In the genomic region with DNA sequence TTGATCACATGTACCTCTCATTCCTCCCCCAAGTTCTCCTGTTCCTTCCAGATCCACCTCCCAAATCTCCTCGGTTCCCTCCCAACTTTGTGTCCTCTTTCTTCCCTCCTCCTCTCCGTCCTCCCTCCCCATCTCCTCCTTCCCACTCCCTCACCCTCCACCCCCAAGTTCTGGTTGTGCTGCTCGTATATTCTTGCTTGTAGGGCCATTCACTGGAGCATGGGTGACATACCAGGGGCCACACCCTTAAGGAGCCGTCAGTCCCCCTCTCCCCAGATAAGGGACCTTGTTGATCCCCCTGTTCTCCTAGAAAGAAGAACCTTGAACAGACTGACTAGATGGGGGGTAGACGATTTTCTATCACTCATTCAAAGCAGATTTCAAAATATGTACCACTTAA, we compare ENCODE assay signal across 23 mouse cellular contexts. TPM values are rescaled to one million over a fixed set of nuclear protein-coding genes. Genes with fewer than 3 reads are reported as not detected.
A peak's percentile ranks its signal among the peaks of the same experiment; 100 is the strongest.
DNase-seq lines count a peak whose midpoint lies in the region; ATAC-seq and TF ChIP-seq lines count a peak whose summit lies in the region.
"Had no signal": no experiment of that assay in that cellular context is flagged by ENCODE, and none has a peak within 500 bp of the region (broad histone marks: within the 10 kb centered on the region; RNA-seq: fewer than 3 reads in every experiment).

No protein-coding gene starts in this region.

- H3K4me3 ChIP-seq in liver, adult 2 months (ENCODE audit: insufficient read depth, low read depth, low read length): no peak overlapping the region
- H3K4me3 ChIP-seq in liver, embryonic 11.5 days (ENCODE audit: low read depth, low read length): no peak overlapping the region
- no peak overlapping the region for H3K4me3 ChIP-seq in liver, embryonic 12.5 days
- no peak overlapping the region for H3K4me3 ChIP-seq in liver, postnatal 0 days (ENCODE audit: low read depth, low read length)

- 75% methylated on average over 5 of the region's 5 CpGs for WGBS in liver, adult 2 months
- 59% methylated on average over 5 of the region's 5 CpGs for WGBS in liver, embryonic 11.5 days
- 49% methylated on average over 5 of the region's 5 CpGs for WGBS in liver, embryonic 12.5 days (ENCODE audit: insufficient replicate concordance)
- WGBS in liver, postnatal 0 days (ENCODE audit: insufficient replicate concordance): 75% methylated on average over 5 of the region's 5 CpGs

- no peak; the same call in 1 of the 2 replicates for ATAC-seq in liver, embryonic 11.5 days (replicated peaks; ENCODE audit: low FRiP score)
- 0 out of 2 replicates have a peak, but pooled peaks have one; percentile 52 for ATAC-seq in liver, embryonic 12.5 days
- no peak for ATAC-seq in liver, postnatal 0 days
- ATAC-seq: activated CD4-positive, CD25-positive, alpha-beta regulatory T cell, adult 4 months; CD4-positive, CD25-positive, alpha-beta regulatory T cell, adult 4 months; Patski had no signal

- H3K4me1 ChIP-seq in liver, adult 2 months (ENCODE audit: control insufficient read depth, insufficient read depth, low read length): peaks cover 35% of the 10 kb centered on the region
- H3K4me1 ChIP-seq in liver, embryonic 11.5 days (replicated peaks; ENCODE audit: control insufficient read depth, insufficient read depth, low read length): no peaks in the 10 kb centered on the region
- peaks cover 8% of the 10 kb centered on the region for H3K4me1 ChIP-seq in liver, embryonic 12.5 days
- peaks cover 14% of the 10 kb centered on the region for H3K4me1 ChIP-seq in liver, postnatal 0 days (ENCODE audit: insufficient read depth)

- H3K4me2 ChIP-seq in liver, embryonic 11.5 days: no peak overlapping the region
- no peak overlapping the region for H3K4me2 ChIP-seq in liver, embryonic 12.5 days
- no peak overlapping the region for H3K4me2 ChIP-seq in liver, postnatal 0 days (ENCODE audit: low read depth, low read length)

- H3K9me3 ChIP-seq in liver, embryonic 11.5 days (ENCODE audit: control insufficient read depth, low read length): no peaks in the 10 kb centered on the region
- H3K9me3 ChIP-seq in liver, embryonic 12.5 days (replicated peaks): no peaks in the 10 kb centered on the region
- H3K9me3 ChIP-seq in liver, postnatal 0 days (ENCODE audit: low read length): no peaks in the 10 kb centered on the region
- H3K9me3 ChIP-seq: G1E had no signal

- no peak for TF ChIP-seq CTCF in liver, adult 2 months (IDR thresholded peaks at IDR 0.05; ENCODE audit: low read depth, low read length)
- TF ChIP-seq CTCF in liver, postnatal 0 days (IDR thresholded peaks at IDR 0.05; ENCODE audit: low read depth): no peak

- TF ChIP-seq POLR2A in liver, adult 2 months (IDR thresholded peaks at IDR 0.05; ENCODE audit: extremely low read depth, insufficient read depth, low read length): no peak

- H3K36me3 ChIP-seq in liver, adult 2 months (ENCODE audit: control insufficient read depth, insufficient read depth, low read length): peaks cover 10% of the 10 kb centered on the region
- no peaks in the 10 kb centered on the region for H3K36me3 ChIP-seq in liver, embryonic 11.5 days (ENCODE audit: control insufficient read depth, insufficient read depth, low read length)
- H3K36me3 ChIP-seq in liver, embryonic 12.5 days: peaks cover 23% of the 10 kb centered on the region
- H3K36me3 ChIP-seq in liver, postnatal 0 days (replicated peaks; ENCODE audit: insufficient read depth, low read length): peaks cover 13% of the 10 kb centered on the region; the same call in 1 of the 2 replicates

- intact Hi-C loops in heart, postnatal 14 days (cut with DNase I): no loop called here

- DNase-seq in heart, adult 11 months: peak; percentile 73
- DNase-seq in heart, postnatal 14 days: no peak
- DNase-seq in liver, adult 2 months (ENCODE audit: extremely low read depth, low read depth, low spot score): no peak
- DNase-seq in liver, embryonic 11.5 days (ENCODE audit: low spot score): no peak
- DNase-seq in liver, postnatal 0 days: no peak
- peak; percentile 6 for DNase-seq in R1 (ENCODE audit: low read depth, low spot score)
- no peak for DNase-seq in kidney, adult 18-20 months
- DNase-seq: adrenal gland, adult 2 months; adrenal gland, adult 8-10 months; adrenal gland, postnatal 10 days; adrenal gland, postnatal 14 days; adrenal gland, postnatal 25 days; adrenal gland, postnatal 36 days; B cell, adult 2 months; cerebellum, adult 11 months; cerebellum, adult 11-12 months; cerebellum, adult 18-20 months had no signal

- H3K79me2 ChIP-seq in liver, adult 2 months (ENCODE audit: control insufficient read depth, insufficient read depth, low read length): peaks cover 19% of the 10 kb centered on the region; the same call in 1 of the 2 replicates

- H3K27ac ChIP-seq in liver, adult 2 months (replicated peaks; ENCODE audit: insufficient read depth, low read depth, low read length): peak overlapping the region; percentile 20; the same call in 1 of the 2 replicates
- H3K27ac ChIP-seq in liver, embryonic 11.5 days (ENCODE audit: low read depth, low read length): no peak overlapping the region; the same call in 1 of the 2 replicates
- H3K27ac ChIP-seq in liver, embryonic 12.5 days: no peak overlapping the region
- no peak overlapping the region for H3K27ac ChIP-seq in liver, postnatal 0 days (ENCODE audit: low read depth)

- H3K27me3 ChIP-seq in liver, adult 2 months (ENCODE audit: control insufficient read depth, insufficient read depth, low read length): no peaks in the 10 kb centered on the region
- H3K27me3 ChIP-seq in liver, embryonic 11.5 days (replicated peaks; ENCODE audit: control insufficient read depth, insufficient read depth, low read length): no peaks in the 10 kb centered on the region
- H3K27me3 ChIP-seq in liver, embryonic 12.5 days (replicated peaks): no peaks in the 10 kb centered on the region
- H3K27me3 ChIP-seq in liver, postnatal 0 days (ENCODE audit: insufficient read depth, low read length): no peaks in the 10 kb centered on the region
- H3K27me3 ChIP-seq: CH12.LX, Patski had no signal

- no peak for TF ChIP-seq EP300 in liver, postnatal 0 days (IDR thresholded peaks at IDR 0.05; ENCODE audit: low read depth)

- H3K9ac ChIP-seq in liver, adult 2 months (ENCODE audit: low read depth, low read length): no peak overlapping the region
- no peak overlapping the region for H3K9ac ChIP-seq in liver, embryonic 11.5 days (ENCODE audit: low read depth, low read length)
- no peak overlapping the region for H3K9ac ChIP-seq in liver, embryonic 12.5 days
- H3K9ac ChIP-seq in liver, postnatal 0 days (replicated peaks): no peak overlapping the region

RNA-seq across cellular contexts. Expression of gene Nsun6, which starts 12.2 kb away (rescaled TPM):
- 1 to 10 TPM; 4.7 to 6.2 TPM for total RNA-seq in heart, postnatal 14 days (2021)
- total RNA-seq in liver, adult 2 months (2014; rRNA removed): 4.8 and 5.8 TPM in 2 replicates
- polyA plus RNA-seq in liver, adult 2 months (2012; rRNA removed): 0.80 and 1.5 TPM in 2 replicates
- 7.4 and 9.3 TPM in 2 replicates for polyA plus RNA-seq in liver, embryonic 11.5 days (2014; fragmentation: Nextera tagmentation; extraction: Ambion mirVana)
- 5.6 and 5.7 TPM in 2 replicates for polyA plus RNA-seq in liver, embryonic 12.5 days (2016; fragmentation: Nextera tagmentation; extraction: Ambion mirVana)
- polyA plus RNA-seq in liver, postnatal 0 days (2015; fragmentation: Nextera tagmentation; extraction: Ambion mirVana): 3.8 and 4.6 TPM in 2 replicates

RNA-seq across cellular contexts. Expression of gene Arl5b, which starts 17.9 kb away (rescaled TPM):
- total RNA-seq in heart, postnatal 14 days (2021): 10 to 100 TPM; 29.9 to 34.4 TPM
- total RNA-seq in liver, adult 2 months (2014; rRNA removed): 44.4 and 44.9 TPM in 2 replicates
- 4.9 and 5.0 TPM in 2 replicates for polyA plus RNA-seq in liver, adult 2 months (2012; rRNA removed)
- 17.0 and 20.8 TPM in 2 replicates for polyA plus RNA-seq in liver, embryonic 11.5 days (2014; fragmentation: Nextera tagmentation; extraction: Ambion mirVana)
- 8.2 and 9.6 TPM in 2 replicates for polyA plus RNA-seq in liver, embryonic 12.5 days (2016; fragmentation: Nextera tagmentation; extraction: Ambion mirVana)
- polyA plus RNA-seq in liver, postnatal 0 days (2015; fragmentation: Nextera tagmentation; extraction: Ambion mirVana): 8.6 and 9.1 TPM in 2 replicates

Comparison
In these comparisons a context has a peak if more than half of its experiments do, and no peak if none do; other contexts are left out.
1. DNase-seq: peak in heart, adult 11 months (single experiment) and R1 (single experiment); none in heart, postnatal 14 days (0 of 2), liver, adult 2 months (single experiment), liver, embryonic 11.5 days (single experiment), liver, postnatal 0 days (single experiment) and kidney, adult 18-20 months (single experiment).